Mouse (Mus musculus): Measurements from ENCODE around the gene Coa7.
"Not testable (repeated sequence)": the region's sequence is repeated elsewhere in the genome, so short reads cannot be mapped to it uniquely, and the experiment has no call there.

Coa7 gene

GRCm38 (mm10) chr4:108339277-108339690 lies 11.3 kb downstream of the Coa7 start:
- peak; percentile 77 to 80 for DNase-seq (ENCODE audit: low spot score in 2 of 2)

GRCm38 (mm10) chr4:108344631-108345083 lies 16.7 kb downstream of the Coa7 start:
- DNase-seq (ENCODE audit: low spot score in 2 of 2) = no peak

- no peak for DNase-seq (ENCODE audit: low spot score in 2 of 2)
Observed at GRCm38 (mm10) chr4:108345826-108346225, 17.9 kb downstream of the Coa7 start.

GRCm38 (mm10) chr4:108347111-108347510 lies 19.2 kb downstream of the Coa7 start:
- DNase-seq (ENCODE audit: low spot score in 2 of 2) = no peak

- DNase-seq (ENCODE audit: low spot score in 2 of 2) = no peak
Observed at GRCm38 (mm10) chr4:108348256-108348875, 20.4 kb downstream of the Coa7 start.

GRCm38 (mm10) chr4:108349064-108349463 lies 21.1 kb downstream of the Coa7 start:
- no peak for DNase-seq (ENCODE audit: low spot score in 2 of 2)

- DNase-seq (ENCODE audit: low spot score in 2 of 2) = no peak
Observed at GRCm38 (mm10) chr4:108349836-108350547, 22.1 kb downstream of the Coa7 start.

- no peak for DNase-seq (ENCODE audit: low spot score in 2 of 2)
Observed at GRCm38 (mm10) chr4:108350819-108351218, 22.9 kb downstream of the Coa7 start.

- DNase-seq (ENCODE audit: low spot score in 2 of 2) = not testable (repeated sequence)
Observed at GRCm38 (mm10) chr4:108353591-108353990, 25.7 kb downstream of the Coa7 start.

- DNase-seq (ENCODE audit: low spot score in 2 of 2) = no peak
Observed at GRCm38 (mm10) chr4:108357458-108357857, 29.5 kb downstream of the Coa7 start.

GRCm38 (mm10) chr4:108358498-108358897 lies 30.6 kb downstream of the Coa7 start:
- no peak for DNase-seq (ENCODE audit: low spot score in 2 of 2)

GRCm38 (mm10) chr4:108360136-108361055 lies 32.5 kb downstream of the Coa7 start:
- DNase-seq (ENCODE audit: low spot score in 2 of 2) = peak; percentile 95 to 96

GRCm38 (mm10) chr4:108362321-108363261 lies 34.7 kb downstream of the Coa7 start:
- DNase-seq (ENCODE audit: low spot score in 2 of 2) = no peak

GRCm38 (mm10) chr4:108363355-108364110 lies 35.6 kb downstream of the Coa7 start:
- DNase-seq (ENCODE audit: low spot score in 2 of 2) = no peak

- DNase-seq (ENCODE audit: low spot score in 2 of 2) = no peak
Observed at GRCm38 (mm10) chr4:108364111-108364476, 36.2 kb downstream of the Coa7 start.

GRCm38 (mm10) chr4:108369254-108369653 lies 41.3 kb downstream of the Coa7 start:
- DNase-seq (ENCODE audit: low spot score in 2 of 2) = no peak

- no peak for DNase-seq (ENCODE audit: low spot score in 2 of 2)
Observed at GRCm38 (mm10) chr4:108370409-108370808, 42.5 kb downstream of the Coa7 start.

GRCm38 (mm10) chr4:108371421-108371820 lies 43.5 kb downstream of the Coa7 start:
- DNase-seq (ENCODE audit: low spot score in 2 of 2) = no peak

GRCm38 (mm10) chr4:108372166-108372565 lies 44.2 kb downstream of the Coa7 start:
- no peak for DNase-seq (ENCODE audit: low spot score in 2 of 2)

- DNase-seq (ENCODE audit: low spot score in 2 of 2) = no peak
Observed at GRCm38 (mm10) chr4:108379476-108379875, 51.5 kb downstream of the Coa7 start.

Measured in right cerebral cortex, postnatal 10 days (tissue).